Mouse (Mus musculus): ENCODE measurements at regions not wholly inside any gene's neighbourhood (a gene's known extent, or its start where the extent isn't known, plus 50 kb on each side); places are given as distances from the start of the nearest gene placed in this dataset.

DNA sequence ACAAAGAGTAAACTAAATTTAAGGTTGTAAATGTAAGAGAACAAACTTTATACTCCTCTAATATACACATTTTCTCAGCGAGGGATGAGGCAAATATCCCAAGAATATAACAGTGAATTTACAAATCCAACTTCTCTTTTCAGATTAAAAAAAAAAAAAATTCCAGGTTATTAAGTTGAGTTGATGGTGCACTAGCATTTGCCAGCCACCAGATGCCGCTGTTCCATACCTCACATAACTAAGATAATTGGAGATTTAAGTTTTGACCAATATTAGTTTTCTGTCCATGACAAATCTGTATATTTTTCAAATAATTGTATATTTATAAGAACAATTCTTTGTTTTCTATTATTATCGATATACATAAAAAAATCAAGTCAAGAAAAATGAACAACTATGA, 319.9 kb upstream of the Kcnh7 start:
- TF ChIP-seq CTCF (conservative IDR thresholded peaks at IDR 0.05; ENCODE audit: low read length) (peak; percentile 87), NANOG (IDR thresholded peaks at IDR 0.05; ENCODE audit: borderline replicate concordance, low read length) (no peak)
